Mouse (Mus musculus) limb, embryonic 11.5 days (tissue): ENCODE data around the gene Prkn. TPM values are rescaled to one million over a fixed set of nuclear protein-coding genes. Genes with fewer than 3 reads are reported as not detected.
A peak's percentile ranks its signal among the peaks of the same experiment; 100 is the strongest.

ENCODE experiments used
- ATAC-seq: fragments of 200-750 bp; cut with Nextera tagmentation; 2 replicates; pipeline ENCODE4 v1.8.0; 2017; ENCODE audit warnings: low read depth; ENCODE audit not compliant: insufficient number of reproducible peaks, low FRiP score, low TSS enrichment
- DNase-seq: peaks from one replicate; pipeline ENCODE4 v3.0.0-alpha.2; 2015; ENCODE audit warnings: low spot score
- H3K27ac ChIP-seq: fragments of 300-500 bp; sonication (generic); replicated peaks from 2 replicates; pipeline ENCODE4 v1.5.1; 2014; ENCODE audit warnings: low read depth, mild to moderate bottlenecking, low read length
- H3K27me3 ChIP-seq: fragments of 300-500 bp; sonication (generic); 2 replicates; pipeline ENCODE4 v1.6.1; 2014; ENCODE audit warnings: mild to moderate bottlenecking, low read length, mixed read lengths; ENCODE audit not compliant: control insufficient read depth, insufficient read depth
- H3K36me3 ChIP-seq: fragments of 300-500 bp; sonication (generic); 2 replicates; pipeline ENCODE4 v1.6.1; 2014; ENCODE audit warnings: mild to moderate bottlenecking, low read length, moderate library complexity, mixed read lengths; ENCODE audit not compliant: control insufficient read depth, insufficient read depth
- H3K4me1 ChIP-seq: fragments of 300-500 bp; sonication (generic); 2 replicates; pipeline ENCODE4 v1.6.1; 2014; ENCODE audit warnings: low read length, mixed read lengths; ENCODE audit not compliant: control insufficient read depth, insufficient read depth
- H3K4me2 ChIP-seq: fragments of 300-500 bp; sonication (generic); 2 replicates; pipeline ENCODE4 v1.6.1; 2014; ENCODE audit warnings: low read depth, mild to moderate bottlenecking, moderate library complexity; ENCODE audit not compliant: severe bottlenecking
- H3K4me3 ChIP-seq: fragments of 300-500 bp; sonication (generic); 2 replicates; pipeline ENCODE4 v1.5.1; 2014; ENCODE audit warnings: low read depth, low read length
- H3K9ac ChIP-seq: fragments of 300-500 bp; sonication (generic); 2 replicates; pipeline ENCODE4 v1.6.1; 2014; ENCODE audit warnings: mild to moderate bottlenecking, low read length
- H3K9me3 ChIP-seq: fragments of 300-500 bp; sonication (generic); 2 replicates; pipeline ENCODE4 v1.6.1; 2016; ENCODE audit warnings: low read length; ENCODE audit not compliant: control insufficient read depth
- WGBS: fragments of 180-500 bp; shearing (Covaris S2); extraction: QIAGEN DNeasy Blood & Tissue Kit; methylation state at CpG from one replicate; pipeline ENCODE4 v1.1.7; 2014; 5-methylcytosine and 5-hydroxymethylcytosine counted together
- polyA plus RNA-seq: library from polyadenylated mRNA; unstranded; fragments of >200 nt; fragmentation: Nextera tagmentation; extraction: Ambion mirVana; gene quantifications from 2 replicates; pipeline ENCODE4 v1.2.1, GENCODE M21; 2014

Prkn gene
- polyA plus RNA-seq, 1 experiment from 2014 or later: 1.2 TPM

DNA sequence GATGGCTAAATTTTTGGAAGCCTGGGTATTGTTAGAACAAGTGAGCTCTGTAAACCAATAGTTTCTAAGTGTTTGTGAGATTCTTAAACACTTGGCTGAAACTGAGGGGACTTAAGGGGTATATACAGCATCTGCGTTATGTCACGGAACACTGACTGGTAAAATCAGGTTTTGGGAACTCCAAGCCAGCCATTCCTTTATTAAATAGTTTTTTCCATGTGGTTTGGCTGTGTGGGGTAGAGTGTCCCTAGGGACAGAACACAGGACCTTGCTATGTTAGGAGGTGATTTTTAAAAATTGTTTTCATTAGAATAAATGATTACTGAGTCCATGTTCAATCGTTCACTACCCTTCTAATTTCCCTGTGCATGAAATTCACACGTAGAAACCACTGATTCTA, 190.8 kb downstream of the Prkn start:
- Histone ChIP-seq H3K9ac (no peak overlapping the region), H3K4me2 (no peak overlapping the region), H3K4me3 (no peak overlapping the region), H3K27ac (no peak overlapping the region), H3K27me3 (no peaks in the 10 kb centered on the region), H3K9me3 (no peaks in the 10 kb centered on the region), H3K4me1 (no peaks in the 10 kb centered on the region), H3K36me3 (no peaks in the 10 kb centered on the region)
- DNase-seq (no peak), ATAC-seq (peak; percentile 70; the same call in 1 of the 2 replicates)
- 77% methylated on average over 4 of the region's 4 CpGs for WGBS

DNA sequence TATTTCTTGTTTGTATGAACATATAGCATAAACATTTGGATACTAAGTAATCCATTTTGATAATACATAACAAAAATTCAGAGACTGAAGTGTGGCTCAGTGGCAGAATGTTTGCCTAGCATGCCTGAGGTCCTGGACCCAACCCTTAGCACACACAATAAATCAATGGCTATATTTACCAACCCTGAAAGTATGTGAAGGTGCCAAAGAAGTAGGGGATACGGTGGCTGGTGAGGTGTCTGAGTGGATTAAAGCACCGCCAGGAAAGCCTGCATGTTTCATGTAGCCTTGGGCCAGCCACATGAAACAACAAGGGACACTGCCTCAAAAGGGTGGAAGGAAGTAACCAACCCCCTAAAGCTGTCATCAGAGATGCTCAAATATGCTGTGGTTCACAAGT, 192.2 kb downstream of the Prkn start:
- ATAC-seq: no peak
- WGBS: 79% methylated on average over 2 of the region's 2 CpGs
- no peak overlapping the region for H3K4me3 ChIP-seq
- no peaks in the 10 kb centered on the region for H3K4me1 ChIP-seq
- H3K9ac ChIP-seq: no peak overlapping the region
- H3K27ac ChIP-seq: no peak overlapping the region
- DNase-seq: no peak
- H3K9me3 ChIP-seq: no peaks in the 10 kb centered on the region
- H3K36me3 ChIP-seq: no peaks in the 10 kb centered on the region
- H3K4me2 ChIP-seq: no peak overlapping the region
- H3K27me3 ChIP-seq: no peaks in the 10 kb centered on the region

DNA sequence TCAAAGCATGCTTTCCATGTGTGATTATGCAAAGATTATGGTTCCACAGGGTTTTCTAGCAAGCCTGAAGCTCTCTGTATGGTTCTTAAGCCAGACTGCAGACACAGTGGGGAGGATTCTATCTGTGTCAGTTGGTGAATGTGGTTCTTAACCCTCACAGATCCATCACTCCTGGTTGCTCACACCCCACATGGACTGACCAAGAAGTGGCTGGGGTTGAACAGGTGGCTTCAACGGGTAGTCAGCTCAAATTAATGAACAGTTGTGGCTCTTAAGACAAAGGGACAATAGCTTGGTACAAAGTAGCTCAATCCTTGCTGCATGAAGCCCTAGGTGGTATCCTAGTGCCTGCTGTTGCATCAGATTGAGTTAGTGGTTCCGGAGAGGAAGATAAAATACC, 193.4 kb downstream of the Prkn start:
- Histone ChIP-seq H3K4me2 (no peak overlapping the region), H3K4me1 (no peaks in the 10 kb centered on the region), H3K27me3 (no peaks in the 10 kb centered on the region), H3K4me3 (no peak overlapping the region), H3K36me3 (no peaks in the 10 kb centered on the region), H3K9ac (no peak overlapping the region), H3K9me3 (no peaks in the 10 kb centered on the region), H3K27ac (no peak overlapping the region)
- WGBS: 77% methylated on average over 2 of the region's 2 CpGs
- no peak for DNase-seq
- ATAC-seq: no peak

DNA sequence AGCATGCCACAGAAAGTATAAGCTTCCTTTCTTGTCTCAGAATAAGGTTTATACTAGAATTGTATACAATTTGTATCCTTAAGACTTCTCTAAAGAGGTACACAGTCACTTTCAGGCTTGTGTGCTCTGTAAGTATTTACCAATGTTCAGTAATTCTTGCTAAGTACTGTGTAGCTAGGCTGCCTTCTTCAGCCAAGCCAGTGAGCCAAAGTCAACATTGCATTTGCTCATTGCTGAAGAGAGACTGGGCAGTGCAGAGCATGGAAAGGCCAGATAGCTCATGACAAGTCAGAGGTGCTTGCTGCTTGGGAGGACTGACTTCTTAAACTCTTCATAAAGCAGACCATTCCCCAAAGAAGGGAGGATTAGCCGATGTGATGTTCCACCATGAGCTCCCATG, 198.1 kb downstream of the Prkn start:
- DNase-seq: no peak
- no peaks in the 10 kb centered on the region for H3K4me1 ChIP-seq
- no peaks in the 10 kb centered on the region for H3K36me3 ChIP-seq
- no peak overlapping the region for H3K4me3 ChIP-seq
- 95% methylated on average over 1 of the region's 1 CpGs for WGBS
- H3K9ac ChIP-seq: no peak overlapping the region
- no peaks in the 10 kb centered on the region for H3K27me3 ChIP-seq
- H3K4me2 ChIP-seq: no peak overlapping the region
- no peak overlapping the region for H3K27ac ChIP-seq
- no peaks in the 10 kb centered on the region for H3K9me3 ChIP-seq
- ATAC-seq: no peak

DNA sequence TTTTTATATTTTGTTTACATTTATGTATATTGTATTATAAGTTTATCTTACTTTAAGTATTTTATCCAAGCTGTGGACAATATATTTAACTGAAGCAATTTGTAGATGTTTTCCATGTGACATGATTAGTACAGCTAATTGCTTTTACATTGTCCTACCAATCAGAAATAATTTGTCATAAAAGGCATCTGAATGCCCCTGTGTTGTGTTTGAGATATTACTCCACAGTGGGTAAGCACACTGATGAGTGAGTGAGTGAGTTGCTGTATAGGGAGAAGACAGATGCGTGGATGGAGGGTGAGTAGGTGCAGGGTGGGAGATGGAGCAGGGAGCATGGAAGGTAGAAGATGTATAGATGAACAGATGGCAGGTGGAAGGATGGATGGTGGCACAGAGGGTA, 218.8 kb downstream of the Prkn start:
- no peaks in the 10 kb centered on the region for H3K27me3 ChIP-seq
- WGBS: 88% methylated on average over 1 of the region's 1 CpGs
- H3K9me3 ChIP-seq: no peaks in the 10 kb centered on the region

DNA sequence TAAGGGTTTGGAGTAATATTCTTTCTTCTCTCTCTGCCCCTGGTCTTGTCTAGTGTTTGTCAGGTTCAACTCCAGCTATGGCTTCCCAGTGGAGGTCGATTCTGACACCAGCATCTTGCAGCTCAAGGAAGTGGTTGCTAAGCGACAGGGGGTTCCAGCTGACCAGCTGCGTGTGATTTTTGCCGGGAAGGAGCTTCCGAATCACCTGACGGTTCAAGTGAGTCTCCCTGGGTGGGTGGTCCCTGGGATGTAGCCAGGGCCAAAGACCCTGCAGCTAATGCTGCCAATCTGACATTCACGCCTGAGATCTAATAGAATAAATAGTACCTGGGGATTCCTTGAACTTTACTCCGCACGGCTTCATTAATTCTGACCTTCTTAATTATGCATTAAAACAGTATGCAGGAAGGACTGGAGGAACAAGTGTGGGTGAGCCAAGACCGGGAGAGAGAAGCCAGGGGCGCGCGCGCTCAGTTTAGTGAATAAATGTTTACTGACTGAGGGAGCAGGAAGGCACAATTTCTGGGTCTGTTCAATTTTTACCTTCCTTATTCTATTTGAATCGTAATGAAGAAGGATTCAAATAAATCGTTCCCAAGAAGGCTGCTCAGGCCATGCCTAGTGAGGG, 227.0 kb downstream of the Prkn start:
- ATAC-seq (no peak), DNase-seq (peak; percentile 39)
- WGBS: 4% methylated on average over 16 of the region's 16 CpGs
- no peaks in the 10 kb centered on the region for H3K9me3 ChIP-seq
- H3K27me3 ChIP-seq: no peaks in the 10 kb centered on the region
- H3K4me2 ChIP-seq: peak overlapping the region; percentile 36
- no peak overlapping the region for H3K4me3 ChIP-seq
- peaks cover 8% of the 10 kb centered on the region; the same call in 1 of the 2 replicates for H3K4me1 ChIP-seq
- H3K27ac ChIP-seq: no peak overlapping the region
- no peak overlapping the region for H3K9ac ChIP-seq
- no peaks in the 10 kb centered on the region for H3K36me3 ChIP-seq

More for the DNA sequence above, 218.8 kb downstream of the Prkn start:
- H3K4me2 ChIP-seq: no peak overlapping the region
- DNase-seq (no peak), ATAC-seq (no peak)
- H3K36me3 ChIP-seq: no peaks in the 10 kb centered on the region
- no peak overlapping the region for H3K9ac ChIP-seq
- no peaks in the 10 kb centered on the region for H3K4me1 ChIP-seq
- no peak overlapping the region for H3K27ac ChIP-seq
- no peak overlapping the region for H3K4me3 ChIP-seq

DNA sequence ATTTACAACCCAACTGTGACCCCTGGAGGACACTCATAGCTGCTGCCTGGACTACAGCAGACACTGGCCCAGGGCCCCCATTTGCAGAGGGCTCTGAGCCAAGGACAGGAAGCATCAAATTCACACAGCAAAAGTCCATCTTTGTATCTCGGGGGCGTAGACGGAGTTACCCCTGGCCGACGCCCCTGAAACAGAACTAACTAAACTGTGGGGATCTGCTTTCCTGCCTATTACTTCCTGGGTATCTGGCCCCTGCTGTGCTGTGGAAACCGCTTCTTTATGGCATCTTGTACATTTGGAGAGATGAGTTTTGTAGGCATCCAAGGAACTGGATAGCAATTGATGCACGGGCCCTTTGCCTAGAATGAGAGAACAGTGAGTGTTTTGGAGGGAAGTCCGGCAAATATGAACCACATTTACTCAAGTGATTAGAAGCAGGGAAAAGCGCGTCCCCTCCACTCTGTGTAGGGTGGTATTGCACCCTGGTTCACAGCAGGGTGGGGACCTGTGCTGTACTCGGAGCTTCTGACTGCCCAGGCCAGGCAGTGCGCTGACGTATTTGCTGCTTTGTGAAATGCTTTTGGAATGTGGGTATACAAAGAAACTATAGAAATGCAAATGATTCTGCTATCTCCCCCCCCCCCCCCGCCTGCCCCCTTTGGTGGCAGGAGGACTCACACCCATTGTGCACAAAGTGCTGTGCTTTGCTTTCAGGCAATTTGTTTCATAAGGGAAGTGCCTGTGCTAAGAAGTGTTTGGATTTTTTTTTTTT, 227.7 kb downstream of the Prkn start:
- Histone ChIP-seq H3K27ac (no peak overlapping the region), H3K4me2 (peak overlapping the region; percentile 27; the same call in 1 of the 2 replicates), H3K36me3 (no peaks in the 10 kb centered on the region), H3K9ac (no peak overlapping the region), H3K4me3 (no peak overlapping the region), H3K4me1 (peaks cover 8% of the 10 kb centered on the region; the same call in 1 of the 2 replicates), H3K9me3 (no peaks in the 10 kb centered on the region), H3K27me3 (no peaks in the 10 kb centered on the region)
- DNase-seq (peak; percentile 64), ATAC-seq (peak; percentile 73; the same call in 1 of the 2 replicates)
- WGBS: 14% methylated on average over 14 of the region's 14 CpGs

DNA sequence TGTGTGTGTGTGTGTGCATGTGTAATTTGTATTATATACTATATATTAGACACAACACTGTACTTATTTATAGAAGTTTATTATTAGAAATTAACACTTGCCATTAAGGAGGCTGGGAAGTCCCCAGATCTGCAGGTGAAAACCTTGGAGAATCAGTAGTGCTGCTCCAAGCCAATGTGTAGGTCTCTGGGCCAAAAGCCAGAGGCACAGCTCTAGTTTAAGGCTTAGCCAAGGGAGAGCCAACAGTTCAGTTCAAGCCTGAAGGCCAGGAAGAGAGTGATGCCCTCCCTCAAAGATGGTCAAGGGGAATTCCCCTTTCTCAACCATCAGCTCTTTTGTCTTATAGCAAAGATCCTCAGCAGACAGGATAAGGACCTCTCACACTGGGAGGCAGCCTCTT, 230.8 kb downstream of the Prkn start:
- Histone ChIP-seq H3K4me2 (no peak overlapping the region), H3K4me3 (no peak overlapping the region), H3K9me3 (no peaks in the 10 kb centered on the region), H3K9ac (no peak overlapping the region), H3K27ac (no peak overlapping the region), H3K4me1 (peaks cover 8% of the 10 kb centered on the region; the same call in 1 of the 2 replicates), H3K36me3 (no peaks in the 10 kb centered on the region), H3K27me3 (no peaks in the 10 kb centered on the region)
- DNase-seq (no peak), ATAC-seq (no peak)
